Mouse (Mus musculus) stomach, embryonic 16.5 days (tissue): ENCODE measurements around the gene Cyp4x1. TPM values are rescaled to one million over a fixed set of nuclear protein-coding genes. Genes with fewer than 3 reads are reported as not detected.
"Not testable (repeated sequence)": the region's sequence is repeated elsewhere in the genome, so short reads cannot be mapped to it uniquely, and the experiment has no call there.

Experiments
- ATAC-seq: fragments of 200-750 bp; cut with Nextera tagmentation; 2 replicates; pipeline ENCODE4 v1.8.0; 2017; ENCODE audit warnings: moderate number of reproducible peaks, moderate TSS enrichment; ENCODE audit not compliant: insufficient read depth, low FRiP score
- H3K27ac ChIP-seq: fragments of 300-500 bp; sonication (generic); 2 replicates; pipeline ENCODE4 v1.5.1; 2014; ENCODE audit warnings: low read length
- H3K27me3 ChIP-seq: fragments of 300-500 bp; sonication (generic); 2 replicates; pipeline ENCODE4 v1.6.1; 2014; ENCODE audit warnings: low read length, control low read depth, mixed read lengths; ENCODE audit not compliant: control insufficient read depth, insufficient read depth
- H3K36me3 ChIP-seq: fragments of 300-500 bp; sonication (generic); 2 replicates; pipeline ENCODE4 v1.6.1; 2014; ENCODE audit warnings: low read length; ENCODE audit not compliant: control insufficient read depth, insufficient read depth
- H3K4me1 ChIP-seq: fragments of 300-500 bp; sonication (generic); 2 replicates; pipeline ENCODE4 v1.6.1; 2014; ENCODE audit warnings: low read length, control low read depth, mixed read lengths; ENCODE audit not compliant: control insufficient read depth, insufficient read depth
- H3K4me2 ChIP-seq: fragments of 300-500 bp; sonication (generic); 2 replicates; pipeline ENCODE4 v1.6.1; 2014; ENCODE audit warnings: low read depth, low read length, mixed read lengths
- H3K4me3 ChIP-seq: fragments of 300-500 bp; sonication (generic); replicated peaks from 2 replicates; pipeline ENCODE4 v1.5.1; 2014; ENCODE audit warnings: mild to moderate bottlenecking, low read length
- H3K9ac ChIP-seq: fragments of 300-500 bp; sonication (generic); 2 replicates; pipeline ENCODE4 v1.6.1; 2014; ENCODE audit warnings: low read length
- H3K9me3 ChIP-seq: fragments of 300-500 bp; sonication (generic); replicated peaks from 2 replicates; pipeline ENCODE4 v1.6.1; 2016; ENCODE audit warnings: low read length, control low read depth; ENCODE audit not compliant: control insufficient read depth
- WGBS: fragments of 180-500 bp; shearing (Covaris S2); extraction: QIAGEN DNeasy Blood & Tissue Kit; methylation state at CpG from one replicate; pipeline ENCODE4 v1.1.7; 2014; 5-methylcytosine and 5-hydroxymethylcytosine counted together
- polyA plus RNA-seq: library from polyadenylated mRNA; unstranded; fragments of >200 nt; fragmentation: Nextera tagmentation; extraction: Ambion mirVana; gene quantifications from 2 replicates; pipeline ENCODE4 v1.2.1, GENCODE M21; 2015

Gene Cyp4x1
- 0.46 and 0.61 TPM in 2 replicates for polyA plus RNA-seq

GRCm38 (mm10) chr4:115133621-115134295 lies at the start of gene Cyp4x1:
Cyp4x1 (minus strand) TSS chr4:115134281.
- Histone ChIP-seq H3K4me3 (peak within 1 kb of the TSS; percentile 13), H3K27ac (no peak within 1 kb of the TSS), H3K27me3 (peaks cover 9% of the 10 kb centered on the region), H3K4me2 (peak within 1 kb of the TSS; percentile 34), H3K9ac (no peak within 1 kb of the TSS), H3K9me3 (no peaks in the 10 kb centered on the region), H3K4me1 (0 out of 2 replicates have a peak, but pooled peaks cover 4% of the 10 kb centered on the region), H3K36me3 (no peaks in the 10 kb centered on the region)
- peak; percentile 54 for ATAC-seq
- 2% methylated on average over 29 of the region's 29 CpGs for whole genome bisulfite sequencing

- not testable (repeated sequence) for H3K27me3 ChIP-seq, H3K4me2 ChIP-seq, H3K36me3 ChIP-seq, H3K4me3 ChIP-seq, H3K27ac ChIP-seq, H3K9ac ChIP-seq, H3K4me1 ChIP-seq, ATAC-seq, H3K9me3 ChIP-seq
Measured at GRCm38 (mm10) chr4:115176201-115176600, 42.1 kb upstream of the Cyp4x1 start.

- no peak overlapping the region for H3K9ac ChIP-seq
- no peaks in the 10 kb centered on the region for H3K36me3 ChIP-seq
- no peaks in the 10 kb centered on the region for H3K4me1 ChIP-seq
- no peak overlapping the region for H3K27ac ChIP-seq
- H3K9me3 ChIP-seq: no peaks in the 10 kb centered on the region
- no peak overlapping the region for H3K4me2 ChIP-seq
- ATAC-seq: no peak
- WGBS: 50% methylated on average over 1 of the region's 1 CpGs
- H3K27me3 ChIP-seq: no peaks in the 10 kb centered on the region
- no peak overlapping the region for H3K4me3 ChIP-seq
Measured at GRCm38 (mm10) chr4:115174694-115175353, 40.7 kb upstream of the Cyp4x1 start.

GRCm38 (mm10) chr4:115158963-115159362 lies 24.9 kb upstream of the Cyp4x1 start:
- H3K4me2 ChIP-seq, H3K9me3 ChIP-seq, H3K9ac ChIP-seq, H3K27ac ChIP-seq, H3K27me3 ChIP-seq, H3K36me3 ChIP-seq, H3K4me1 ChIP-seq, H3K4me3 ChIP-seq, ATAC-seq: not testable (repeated sequence)
- 71% methylated on average over 3 of the region's 3 CpGs for WGBS

GRCm38 (mm10) chr4:115154723-115155122 lies 20.6 kb upstream of the Cyp4x1 start:
- no peak overlapping the region for H3K4me3 ChIP-seq
- H3K9me3 ChIP-seq: no peaks in the 10 kb centered on the region
- no peaks in the 10 kb centered on the region for H3K27me3 ChIP-seq
- 85% methylated on average over 2 of the region's 2 CpGs for WGBS
- no peak overlapping the region for H3K9ac ChIP-seq
- H3K4me1 ChIP-seq: no peaks in the 10 kb centered on the region
- no peak overlapping the region for H3K27ac ChIP-seq
- no peak for ATAC-seq
- no peak overlapping the region for H3K4me2 ChIP-seq
- H3K36me3 ChIP-seq: no peaks in the 10 kb centered on the region

- no peak overlapping the region for H3K4me2 ChIP-seq
- H3K27ac ChIP-seq: no peak overlapping the region
- peaks cover 9% of the 10 kb centered on the region for H3K27me3 ChIP-seq
- H3K9me3 ChIP-seq: no peaks in the 10 kb centered on the region
- H3K9ac ChIP-seq: no peak overlapping the region
- H3K36me3 ChIP-seq: no peaks in the 10 kb centered on the region
- ATAC-seq: no peak
- H3K4me1 ChIP-seq: 0 out of 2 replicates have a peak, but pooled peaks cover 4% of the 10 kb centered on the region
- WGBS: 23% methylated on average over 7 of the region's 7 CpGs
- no peak overlapping the region for H3K4me3 ChIP-seq
Measured at GRCm38 (mm10) chr4:115134296-115134630, 182 bp upstream of the Cyp4x1 start.

- peak; percentile 83 for ATAC-seq
- H3K4me2 ChIP-seq: peak overlapping the region; percentile 34; the same call in 1 of the 2 replicates
- 8% methylated on average over 5 of the region's 5 CpGs for WGBS
Measured at GRCm38 (mm10) chr4:115133085-115133484, 996 bp downstream of the Cyp4x1 start.

GRCm38 (mm10) chr4:115124713-115125112 lies 9.4 kb downstream of the Cyp4x1 start:
- Histone ChIP-seq H3K4me2 (no peak overlapping the region), H3K36me3 (no peaks in the 10 kb centered on the region), H3K27ac (no peak overlapping the region), H3K4me3 (no peak overlapping the region), H3K9me3 (no peaks in the 10 kb centered on the region), H3K27me3 (no peaks in the 10 kb centered on the region), H3K4me1 (no peaks in the 10 kb centered on the region), H3K9ac (no peak overlapping the region)
- no peak for ATAC-seq

More at GRCm38 (mm10) chr4:115133085-115133484, 996 bp downstream of the Cyp4x1 start:
- H3K9me3 ChIP-seq: no peaks in the 10 kb centered on the region
- 0 out of 2 replicates have a peak overlapping the region, but pooled peaks have one; percentile 13 for H3K4me3 ChIP-seq
- peaks cover 9% of the 10 kb centered on the region for H3K27me3 ChIP-seq
- H3K9ac ChIP-seq: no peak overlapping the region
- H3K27ac ChIP-seq: no peak overlapping the region
- 0 out of 2 replicates have a peak, but pooled peaks cover 4% of the 10 kb centered on the region for H3K4me1 ChIP-seq
- H3K36me3 ChIP-seq: no peaks in the 10 kb centered on the region

GRCm38 (mm10) chr4:115123507-115123906 lies 10.6 kb downstream of the Cyp4x1 start:
- Histone ChIP-seq H3K27ac (no peak overlapping the region), H3K4me3 (no peak overlapping the region), H3K4me1 (no peaks in the 10 kb centered on the region), H3K9ac (no peak overlapping the region), H3K27me3 (no peaks in the 10 kb centered on the region), H3K4me2 (no peak overlapping the region), H3K9me3 (no peaks in the 10 kb centered on the region), H3K36me3 (no peaks in the 10 kb centered on the region)
- ATAC-seq: no peak
- WGBS: 64% methylated on average over 2 of the region's 2 CpGs
